Mouse (Mus musculus): ENCODE measurements around the gene Hes2. TPM values are rescaled to one million over a fixed set of nuclear protein-coding genes. Genes with fewer than 3 reads are reported as not detected.

The Hes2 gene
- 1.6 and 1.9 TPM in 2 replicates for polyA plus RNA-seq (2015; fragmentation: Nextera tagmentation; extraction: Ambion mirVana)

DNA sequence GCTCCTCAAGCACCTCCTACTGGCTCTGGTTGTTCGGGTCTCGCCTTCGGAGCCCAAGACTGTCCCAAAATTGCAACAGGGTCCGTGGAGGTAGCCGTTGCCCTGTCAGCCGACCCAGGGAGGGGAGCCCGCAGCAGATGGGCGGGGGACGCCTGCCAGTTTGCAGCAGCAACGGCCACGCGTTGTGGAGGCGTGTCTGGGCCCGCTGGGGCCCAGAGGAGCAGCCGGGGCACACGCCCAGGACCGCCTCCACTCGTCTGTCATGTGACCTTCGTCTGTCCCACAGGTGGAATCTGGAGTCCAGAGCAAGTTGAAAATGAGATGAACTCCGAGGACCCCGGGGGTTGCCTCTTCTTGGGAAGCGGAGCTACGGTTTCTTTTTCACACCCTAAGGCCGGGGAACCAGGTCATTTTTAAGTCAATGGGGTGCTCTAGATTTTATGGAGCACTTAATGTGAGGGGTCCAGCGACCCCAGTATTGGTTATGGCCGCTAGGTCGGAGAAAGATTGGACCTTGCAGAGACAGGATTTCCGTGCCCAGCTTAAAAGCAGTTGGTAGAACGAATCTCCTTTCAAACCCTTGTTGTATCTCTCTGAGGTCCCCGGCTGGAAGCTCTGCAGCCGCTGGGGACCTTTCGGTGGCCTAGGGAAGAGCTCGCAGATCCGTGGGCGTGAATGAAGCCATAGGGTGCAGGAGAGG is at the start of gene Hes2:
TSS of gene Hes2 (plus strand) at position 283 of the 700 bp plus-strand sequence.
- 3% methylated on average over 35 of the region's 35 CpGs for WGBS
- H3K27ac ChIP-seq (replicated peaks): no peak within 1 kb of the TSS
- H3K4me3 ChIP-seq (replicated peaks): peak within 1 kb of the TSS; percentile 24
- peaks cover 26% of the 10 kb centered on the region for H3K4me1 ChIP-seq
- peak within 1 kb of the TSS; percentile 44 for H3K4me2 ChIP-seq (replicated peaks)
- peaks cover 84% of the 10 kb centered on the region for H3K27me3 ChIP-seq
- H3K36me3 ChIP-seq: no peaks in the 10 kb centered on the region
- H3K9me3 ChIP-seq (replicated peaks): no peaks in the 10 kb centered on the region
- no peak within 1 kb of the TSS for H3K9ac ChIP-seq
- ATAC-seq (ENCODE audit: insufficient number of reproducible peaks, low FRiP score, low TSS enrichment, low read depth): no peak

DNA sequence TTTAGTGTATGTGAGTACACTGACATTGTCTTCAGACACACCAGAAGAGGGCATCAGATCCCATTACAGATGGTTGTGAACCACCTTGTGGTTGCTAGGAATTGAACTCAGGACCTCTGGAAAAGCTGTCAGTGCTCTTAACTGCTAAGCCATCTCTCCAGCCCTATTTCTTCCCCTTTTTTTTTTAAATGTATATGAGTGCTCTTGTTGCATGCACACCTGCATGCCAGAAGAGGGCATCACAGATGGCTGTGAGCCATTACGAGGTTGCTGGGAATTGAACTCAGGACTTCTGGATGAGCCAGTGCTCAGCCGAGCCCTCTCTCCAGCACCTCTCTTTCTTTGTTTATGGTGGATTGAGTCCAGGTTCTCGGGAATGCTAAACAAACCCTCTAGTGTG is 49.2 kb upstream of the Hes2 start:
- no peak overlapping the region for H3K27ac ChIP-seq (replicated peaks)
- no peak overlapping the region for H3K9ac ChIP-seq
- no peaks in the 10 kb centered on the region for H3K9me3 ChIP-seq (replicated peaks)
- no peak overlapping the region for H3K4me3 ChIP-seq (replicated peaks)
- no peaks in the 10 kb centered on the region; the same call in 1 of the 2 replicates for H3K27me3 ChIP-seq
- 73% methylated on average over 3 of the region's 3 CpGs for WGBS
- no peak for ATAC-seq (ENCODE audit: insufficient number of reproducible peaks, low FRiP score, low TSS enrichment, low read depth)
- peaks cover 86% of the 10 kb centered on the region for H3K36me3 ChIP-seq
- peaks cover 19% of the 10 kb centered on the region for H3K4me1 ChIP-seq
- H3K4me2 ChIP-seq (replicated peaks): no peak overlapping the region

DNA sequence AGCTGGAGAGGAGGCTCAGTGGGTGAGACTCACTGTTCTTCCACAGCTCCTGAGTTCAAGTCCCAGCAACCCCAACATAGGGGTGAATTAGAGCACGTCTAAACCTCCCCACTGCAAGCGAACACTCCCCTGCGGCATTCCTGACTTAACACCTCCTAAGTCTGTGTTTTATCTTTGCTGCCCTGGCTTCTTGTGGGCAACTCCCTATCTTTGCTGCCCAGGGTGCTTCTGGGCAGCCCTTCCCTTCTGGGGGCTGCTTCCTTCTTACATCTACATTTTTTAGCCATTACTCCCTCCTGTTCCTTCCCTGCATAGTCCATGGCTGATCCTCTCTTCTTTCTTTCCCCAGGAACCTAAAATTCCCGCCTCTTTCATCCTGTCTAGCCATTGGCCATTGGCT is 48.0 kb upstream of the Hes2 start:
- Histone ChIP-seq H3K9ac (no peak overlapping the region), H3K4me1 (peaks cover 24% of the 10 kb centered on the region), H3K4me2 (replicated peaks) (no peak overlapping the region), H3K27ac (replicated peaks) (no peak overlapping the region), H3K4me3 (replicated peaks) (no peak overlapping the region), H3K36me3 (peaks cover 82% of the 10 kb centered on the region), H3K9me3 (replicated peaks) (no peaks in the 10 kb centered on the region), H3K27me3 (peaks cover 8% of the 10 kb centered on the region)
- 83% methylated on average over 4 of the region's 4 CpGs for whole genome bisulfite sequencing
- no peak for ATAC-seq (ENCODE audit: insufficient number of reproducible peaks, low FRiP score, low TSS enrichment, low read depth)

DNA sequence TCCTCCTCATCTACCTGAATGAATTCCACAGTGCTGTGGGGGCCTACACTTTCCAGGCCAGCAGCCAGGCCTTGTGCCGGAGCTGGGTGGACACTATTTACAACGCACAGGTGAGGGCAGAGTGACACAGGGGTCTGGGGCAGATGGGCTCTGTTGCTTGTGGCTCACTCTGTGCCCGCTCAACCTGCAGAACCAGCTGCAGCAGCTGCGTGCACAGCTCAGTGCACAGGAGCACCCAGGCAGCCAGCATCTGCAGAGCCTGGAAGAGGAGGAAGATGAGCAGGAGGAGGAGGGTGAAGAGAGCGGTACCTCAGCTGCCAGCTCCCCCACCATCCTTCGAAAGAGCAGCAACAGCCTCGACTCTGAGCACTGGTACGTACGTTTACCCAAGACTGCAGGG is 46.3 kb upstream of the Hes2 start:
- no peak overlapping the region for H3K4me3 ChIP-seq (replicated peaks)
- H3K4me1 ChIP-seq: peaks cover 26% of the 10 kb centered on the region
- peaks cover 24% of the 10 kb centered on the region for H3K27me3 ChIP-seq
- H3K9ac ChIP-seq: no peak overlapping the region
- H3K27ac ChIP-seq (replicated peaks): no peak overlapping the region
- H3K36me3 ChIP-seq: peaks cover 68% of the 10 kb centered on the region
- no peak overlapping the region for H3K4me2 ChIP-seq (replicated peaks)
- no peak for ATAC-seq (ENCODE audit: insufficient number of reproducible peaks, low FRiP score, low TSS enrichment, low read depth)
- 82% methylated on average over 9 of the region's 9 CpGs for WGBS
- no peaks in the 10 kb centered on the region for H3K9me3 ChIP-seq (replicated peaks)

DNA sequence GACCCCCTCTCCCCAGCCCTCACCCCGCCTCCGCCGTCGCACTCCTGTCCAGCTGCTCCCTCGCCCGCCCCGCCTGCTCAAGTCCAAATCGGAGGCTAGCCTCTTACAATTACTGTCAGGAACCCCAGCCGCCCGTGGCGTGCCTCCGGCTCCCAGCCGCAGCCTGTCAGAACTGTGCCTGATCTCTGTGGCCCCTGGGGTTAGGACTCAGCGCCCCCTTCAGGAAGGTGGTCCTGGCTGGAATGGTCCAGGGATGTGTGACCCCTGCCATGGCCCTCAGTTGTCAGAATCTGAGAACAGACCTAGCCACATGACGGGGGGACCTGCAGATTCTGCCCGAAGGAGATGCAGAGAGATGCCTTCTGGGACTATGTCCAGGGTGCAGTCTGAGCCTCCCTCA is 44.6 kb upstream of the Hes2 start:
- H3K9ac ChIP-seq: no peak overlapping the region
- H3K4me1 ChIP-seq: peaks cover 14% of the 10 kb centered on the region
- no peak for ATAC-seq (ENCODE audit: insufficient number of reproducible peaks, low FRiP score, low TSS enrichment, low read depth)
- no peak overlapping the region for H3K4me3 ChIP-seq (replicated peaks)
- H3K27me3 ChIP-seq: peaks cover 42% of the 10 kb centered on the region
- H3K4me2 ChIP-seq (replicated peaks): no peak overlapping the region
- peaks cover 58% of the 10 kb centered on the region for H3K36me3 ChIP-seq
- no peaks in the 10 kb centered on the region for H3K9me3 ChIP-seq (replicated peaks)
- no peak overlapping the region for H3K27ac ChIP-seq (replicated peaks)
- WGBS: 65% methylated on average over 16 of the region's 16 CpGs

DNA sequence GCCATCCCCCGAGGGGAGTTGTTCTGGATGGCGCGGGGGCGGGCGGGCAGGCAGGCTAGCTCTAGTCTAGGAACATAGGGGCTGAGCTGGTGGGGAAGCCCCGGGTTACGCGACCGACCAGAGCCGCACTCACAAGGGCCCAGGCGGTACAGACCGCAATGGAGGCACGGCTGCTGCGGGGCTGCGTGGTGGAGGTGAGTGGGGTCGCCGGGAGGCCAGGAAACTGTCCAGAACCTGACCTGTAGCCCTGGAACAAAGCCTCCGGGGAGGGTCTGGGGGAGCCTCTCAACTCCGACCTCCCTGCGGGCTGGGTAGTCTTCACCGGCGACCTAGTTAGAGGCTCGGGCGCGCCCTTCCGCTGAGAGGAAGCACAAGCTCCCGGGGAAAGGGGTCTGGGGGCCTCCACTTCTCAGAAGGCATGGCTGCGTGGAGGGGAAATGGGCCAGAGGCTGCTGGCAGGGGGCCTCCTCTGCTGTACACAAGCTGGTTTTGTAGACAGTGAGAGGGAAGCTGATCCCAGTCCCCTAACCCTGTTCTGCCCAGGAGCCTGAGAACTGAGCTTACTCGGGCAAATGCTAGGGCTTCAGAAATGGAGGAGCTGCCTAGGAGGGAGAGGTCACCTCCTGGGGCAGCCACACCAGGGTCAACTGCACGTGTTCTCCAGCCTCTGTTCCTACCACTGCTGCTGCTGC is 42.6 kb upstream of the Hes2 start, which contains the start of gene Tnfrsf25:
TSS of gene Tnfrsf25 (plus strand) at position 14 of the 692 bp plus-strand sequence.
- no peak within 1 kb of the TSS for H3K27ac ChIP-seq (replicated peaks)
- peak within 1 kb of the TSS; percentile 13; the same call in 1 of the 2 replicates for H3K4me3 ChIP-seq (replicated peaks)
- H3K9ac ChIP-seq: no peak within 1 kb of the TSS
- WGBS: 4% methylated on average over 30 of the region's 30 CpGs
- ATAC-seq (ENCODE audit: insufficient number of reproducible peaks, low FRiP score, low TSS enrichment, low read depth): no peak
- H3K9me3 ChIP-seq (replicated peaks): no peaks in the 10 kb centered on the region
- H3K27me3 ChIP-seq: peaks cover 62% of the 10 kb centered on the region
- H3K4me2 ChIP-seq (replicated peaks): peak within 1 kb of the TSS; percentile 31
- H3K36me3 ChIP-seq: peaks cover 39% of the 10 kb centered on the region
- peaks cover 32% of the 10 kb centered on the region for H3K4me1 ChIP-seq

DNA sequence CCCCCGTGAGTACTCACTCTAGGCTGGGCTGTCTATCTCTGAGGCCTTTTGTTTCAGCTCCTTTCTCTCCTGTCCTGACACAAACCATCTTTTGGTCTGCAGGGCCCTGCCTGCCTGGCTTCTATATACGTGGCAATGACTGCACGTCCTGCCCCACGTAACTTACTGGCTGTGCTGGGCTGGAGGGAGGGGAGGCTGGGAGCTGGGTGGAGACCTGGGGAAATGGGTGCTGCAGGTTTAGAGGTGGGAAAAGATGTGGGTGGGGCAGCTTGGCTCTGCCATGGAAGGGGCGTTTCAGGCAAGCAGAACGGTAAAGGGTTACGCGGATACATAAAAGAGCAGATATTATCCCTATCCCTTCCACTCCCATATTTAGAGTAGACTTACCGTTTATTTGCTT is 41.1 kb upstream of the Hes2 start:
- peaks cover 26% of the 10 kb centered on the region for H3K36me3 ChIP-seq
- WGBS: 61% methylated on average over 9 of the region's 9 CpGs
- peaks cover 76% of the 10 kb centered on the region for H3K27me3 ChIP-seq
- H3K27ac ChIP-seq (replicated peaks): no peak overlapping the region
- no peak overlapping the region for H3K4me2 ChIP-seq (replicated peaks)
- peaks cover 35% of the 10 kb centered on the region for H3K4me1 ChIP-seq
- no peak overlapping the region for H3K9ac ChIP-seq
- H3K9me3 ChIP-seq (replicated peaks): no peaks in the 10 kb centered on the region
- ATAC-seq (ENCODE audit: insufficient number of reproducible peaks, low FRiP score, low TSS enrichment, low read depth): no peak
- no peak overlapping the region for H3K4me3 ChIP-seq (replicated peaks)

DNA sequence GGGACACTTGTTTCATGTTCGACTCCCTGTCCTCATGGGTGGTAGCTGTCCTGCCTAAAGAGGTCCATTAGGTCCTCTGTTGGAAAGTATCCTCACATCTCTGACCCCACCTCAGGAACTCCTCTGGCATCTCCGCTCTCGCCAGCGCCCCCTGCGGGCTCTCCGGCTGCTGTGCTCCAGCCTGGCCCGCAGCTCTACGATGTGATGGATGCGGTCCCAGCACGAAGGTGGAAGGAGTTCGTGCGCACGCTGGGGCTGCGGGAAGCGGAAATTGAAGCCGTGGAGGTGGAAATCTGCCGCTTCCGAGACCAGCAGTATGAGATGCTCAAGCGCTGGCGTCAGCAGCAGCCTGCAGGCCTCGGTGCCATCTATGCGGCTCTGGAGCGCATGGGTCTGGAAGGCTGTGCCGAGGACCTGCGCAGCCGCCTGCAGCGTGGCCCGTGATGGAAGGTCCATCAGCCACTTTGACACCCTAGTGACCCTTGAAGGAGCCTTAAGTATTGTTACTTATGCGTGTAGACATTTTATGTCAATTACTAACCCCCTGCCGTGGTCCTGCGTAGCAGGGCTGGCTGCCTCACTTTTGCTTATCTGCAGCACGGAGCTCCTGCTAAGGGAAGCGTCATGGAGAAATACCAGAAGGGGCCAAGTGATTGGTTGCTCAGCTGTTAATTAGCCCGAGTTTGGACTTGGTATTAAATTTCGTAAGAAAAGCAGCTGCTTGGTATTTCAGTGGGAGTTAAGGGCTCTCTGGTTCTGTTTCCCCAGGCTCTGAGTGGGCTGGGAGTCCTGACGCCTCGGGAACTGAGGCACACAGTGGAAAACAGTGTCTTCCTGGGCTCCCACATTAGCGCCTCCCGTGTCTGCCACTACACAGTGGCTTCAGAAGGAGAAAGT is 39.0 kb upstream of the Hes2 start:
- 13% methylated on average over 39 of the region's 39 CpGs for WGBS
- H3K9ac ChIP-seq: no peak overlapping the region
- H3K9me3 ChIP-seq (replicated peaks): no peaks in the 10 kb centered on the region

DNA sequence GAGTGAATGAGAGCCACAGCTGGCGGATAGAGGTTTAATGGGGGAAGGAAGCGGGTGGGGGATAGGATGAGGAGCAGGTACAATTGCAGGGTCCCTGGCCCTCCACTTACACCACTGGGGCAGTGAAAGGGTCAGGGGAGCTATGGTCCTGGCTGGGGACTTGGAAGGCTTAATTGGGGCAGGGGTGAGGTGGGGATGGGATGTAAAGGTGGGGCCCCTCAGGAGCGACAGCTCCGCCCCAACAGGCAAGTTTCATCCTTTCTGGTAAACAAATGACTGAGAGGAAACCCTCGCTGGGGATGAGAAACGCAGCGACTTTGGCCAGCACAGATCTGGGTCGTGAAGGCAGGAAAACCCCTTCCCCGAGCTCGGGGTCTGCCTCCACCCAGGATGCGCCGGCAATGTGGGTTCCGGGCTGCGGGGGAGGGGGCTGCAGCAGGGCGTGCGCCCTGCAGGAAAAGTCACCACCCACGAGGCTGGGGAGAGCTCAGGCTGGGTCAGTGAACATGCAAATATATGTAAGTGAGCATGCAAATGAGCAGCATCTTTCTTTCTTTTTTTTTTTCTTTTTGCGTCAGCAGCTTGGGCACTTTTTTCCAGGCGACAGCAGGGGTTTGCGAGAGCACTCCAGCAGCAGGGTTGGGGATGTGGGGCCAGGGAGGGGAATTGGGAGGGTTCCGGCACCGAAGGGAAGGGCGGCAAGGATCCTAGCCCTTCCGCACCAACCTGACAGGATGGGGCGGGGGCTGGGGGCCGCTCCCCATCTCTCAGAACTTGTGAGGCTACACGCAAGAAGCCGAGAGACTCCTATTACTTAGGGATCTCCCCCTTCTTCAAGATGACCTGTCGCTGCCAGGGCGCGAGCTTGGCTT is 38.1 kb upstream of the Hes2 start:
- H3K27ac ChIP-seq (replicated peaks): no peak overlapping the region
- WGBS: 2% methylated on average over 31 of the region's 31 CpGs

More for the DNA sequence above, 39.0 kb upstream of the Hes2 start:
- 0 out of 2 replicates have a peak, but pooled peaks cover 5% of the 10 kb centered on the region for H3K36me3 ChIP-seq
- peaks cover 35% of the 10 kb centered on the region for H3K4me1 ChIP-seq
- H3K4me2 ChIP-seq (replicated peaks): peak overlapping the region; percentile 46
- peaks cover 97% of the 10 kb centered on the region for H3K27me3 ChIP-seq
- peak overlapping the region; percentile 27; the same call in 1 of the 2 replicates for H3K4me3 ChIP-seq (replicated peaks)
- ATAC-seq (ENCODE audit: insufficient number of reproducible peaks, low FRiP score, low TSS enrichment, low read depth): no peak
- H3K27ac ChIP-seq (replicated peaks): no peak overlapping the region

DNA sequence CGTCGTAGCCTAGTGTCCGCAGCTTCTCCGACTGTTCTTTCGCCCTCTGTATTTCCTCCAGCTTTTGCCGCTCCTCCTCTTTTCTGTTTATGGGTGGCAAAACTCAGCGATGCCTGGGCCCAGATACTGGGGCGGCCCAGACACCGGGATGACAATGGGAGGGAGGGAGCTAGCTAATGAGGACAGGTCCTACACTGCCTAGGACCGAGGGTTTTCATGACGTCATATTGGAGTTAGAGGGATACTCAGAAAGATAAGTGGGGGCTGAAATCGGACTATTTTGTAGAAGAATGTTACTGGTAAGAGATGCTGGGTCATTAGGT is 37.5 kb upstream of the Hes2 start:
- no peak overlapping the region for H3K9ac ChIP-seq
- peak overlapping the region; percentile 46 for H3K4me2 ChIP-seq (replicated peaks)
- 2% methylated on average over 12 of the region's 12 CpGs for WGBS
- H3K27ac ChIP-seq (replicated peaks): no peak overlapping the region
- H3K36me3 ChIP-seq: no peaks in the 10 kb centered on the region
- ATAC-seq (ENCODE audit: insufficient number of reproducible peaks, low FRiP score, low TSS enrichment, low read depth): no peak
- H3K27me3 ChIP-seq: peaks cover 99% of the 10 kb centered on the region
- H3K9me3 ChIP-seq (replicated peaks): no peaks in the 10 kb centered on the region
- H3K4me3 ChIP-seq (replicated peaks): peak overlapping the region; percentile 27
- peaks cover 38% of the 10 kb centered on the region for H3K4me1 ChIP-seq

More for the DNA sequence above, 38.1 kb upstream of the Hes2 start:
- H3K4me3 ChIP-seq (replicated peaks): peak overlapping the region; percentile 27
- H3K9me3 ChIP-seq (replicated peaks): no peaks in the 10 kb centered on the region
- peak overlapping the region; percentile 46 for H3K4me2 ChIP-seq (replicated peaks)
- peaks cover 38% of the 10 kb centered on the region for H3K4me1 ChIP-seq
- H3K9ac ChIP-seq: no peak overlapping the region
- no peak for ATAC-seq (ENCODE audit: insufficient number of reproducible peaks, low FRiP score, low TSS enrichment, low read depth)
- H3K36me3 ChIP-seq: no peaks in the 10 kb centered on the region
- peaks cover 98% of the 10 kb centered on the region for H3K27me3 ChIP-seq

Data from embryonic facial prominence, embryonic 15.5 days (tissue).